Mouse (Mus musculus): Measurements from ENCODE around the gene Tatdn3. TPM values are rescaled to one million over a fixed set of nuclear protein-coding genes. Genes with fewer than 3 reads are reported as not detected.
"Not testable (repeated sequence)": the region's sequence is repeated elsewhere in the genome, so short reads cannot be mapped to it uniquely, and the experiment has no call there.

Gene Tatdn3
- total RNA-seq, 1 experiment from 2014 or later = 28.4 TPM

DNA sequence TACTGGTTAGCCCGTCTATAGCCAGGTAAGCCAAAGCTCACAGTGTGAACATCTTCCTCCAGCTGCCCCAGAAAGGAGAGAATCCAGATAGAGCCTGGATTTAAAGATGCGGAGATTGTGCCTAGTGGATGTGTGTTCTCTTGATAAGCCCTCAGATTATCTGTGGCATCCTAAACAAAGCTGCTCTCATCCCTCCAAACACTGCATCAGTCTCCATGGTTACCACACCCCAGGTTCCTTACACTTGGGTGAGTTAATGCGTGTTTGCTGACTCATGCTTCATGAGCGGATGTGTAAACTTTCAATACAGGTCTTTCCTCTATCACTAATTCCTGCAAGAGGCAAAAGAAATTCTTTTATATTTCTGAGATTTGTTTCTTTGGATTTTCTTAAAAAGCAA, 27.1 kb downstream of the Tatdn3 start:
- no peak for DNase-seq

- not testable (repeated sequence) for DNase-seq
These were observed 31.8 kb downstream of the Tatdn3 start for GRCm38 (mm10) chr1:191030922-191031425.

DNA sequence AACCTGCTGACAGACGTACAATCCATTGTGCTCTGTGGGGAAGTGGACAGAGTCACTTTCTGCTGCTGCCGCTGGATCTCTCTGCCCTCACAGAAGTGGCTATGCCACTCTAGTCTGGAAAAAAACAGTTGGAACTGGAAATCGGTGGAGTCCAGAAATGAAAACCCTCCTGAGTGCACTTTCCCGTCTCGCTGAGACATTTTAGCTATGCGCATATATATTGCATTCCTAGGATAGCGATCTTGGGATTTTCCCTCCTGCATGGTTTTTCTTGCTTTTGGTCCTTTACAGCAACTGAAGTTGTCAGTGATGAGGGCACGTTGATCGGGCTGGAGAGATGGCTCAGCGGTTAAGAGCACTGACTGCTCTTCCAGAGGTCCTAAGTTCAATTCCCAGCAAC, 32.5 kb downstream of the Tatdn3 start:
- no peak for DNase-seq

GRCm38 (mm10) chr1:191026021-191026713, 36.6 kb downstream of the Tatdn3 start, which contains the start of gene Flvcr1:
Flvcr1 (minus strand) TSS chr1:191026158.
- peak; percentile 98 for DNase-seq

DNA sequence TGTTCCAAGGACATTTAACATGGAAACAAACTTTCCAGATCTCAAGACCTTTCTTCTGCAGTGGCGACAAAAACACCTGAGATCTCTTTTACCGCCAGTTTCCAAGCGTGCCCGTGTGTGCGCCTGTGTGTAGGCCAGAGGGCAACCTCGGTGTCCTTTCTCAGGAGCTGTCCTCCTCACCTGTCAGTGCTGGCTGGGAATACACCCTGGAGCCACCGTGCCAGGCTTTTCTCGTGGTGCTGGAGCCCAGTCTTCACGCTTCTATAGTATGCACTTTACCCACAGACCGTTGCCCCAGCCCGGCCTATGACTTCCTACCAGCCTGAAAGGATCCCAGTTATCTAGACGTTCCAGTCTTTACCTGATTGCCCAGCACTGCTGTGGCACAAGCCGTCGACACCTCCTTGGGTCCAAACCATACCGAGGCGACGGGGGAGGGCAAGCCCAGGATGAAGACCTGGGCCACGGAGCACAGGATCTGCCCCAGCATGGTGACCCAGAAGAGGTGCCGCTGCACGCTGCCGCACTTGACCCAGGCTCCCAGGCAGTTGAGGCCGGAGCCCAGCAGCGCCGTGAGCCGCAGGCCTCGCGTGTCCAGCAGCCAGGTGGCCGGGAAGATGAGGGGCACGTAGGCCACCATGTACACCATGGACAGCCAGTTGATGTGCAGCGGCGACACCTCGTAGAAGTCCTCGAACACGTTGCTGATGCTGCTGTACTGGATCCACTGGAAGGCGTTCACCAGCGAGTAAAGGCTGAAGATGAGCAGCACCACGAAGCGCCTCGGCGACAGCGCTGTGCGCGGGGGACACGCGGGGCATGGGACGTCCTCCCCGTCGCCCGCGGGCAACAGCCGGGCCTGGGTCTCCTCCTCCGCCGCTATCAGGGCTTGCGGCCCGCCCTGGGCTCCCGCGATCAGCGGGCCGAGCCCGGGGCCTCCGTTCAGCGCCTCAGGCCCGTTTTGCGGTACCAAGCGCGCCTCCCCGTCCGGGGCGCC, 37.4 kb downstream of the Tatdn3 start:
- peak; percentile 36 for DNase-seq

- not testable (repeated sequence) for DNase-seq
These were observed 38.9 kb downstream of the Tatdn3 start for GRCm38 (mm10) chr1:191023806-191024205.

- no peak for DNase-seq
These were observed 39.6 kb downstream of the Tatdn3 start for GRCm38 (mm10) chr1:191023140-191023539.

DNA sequence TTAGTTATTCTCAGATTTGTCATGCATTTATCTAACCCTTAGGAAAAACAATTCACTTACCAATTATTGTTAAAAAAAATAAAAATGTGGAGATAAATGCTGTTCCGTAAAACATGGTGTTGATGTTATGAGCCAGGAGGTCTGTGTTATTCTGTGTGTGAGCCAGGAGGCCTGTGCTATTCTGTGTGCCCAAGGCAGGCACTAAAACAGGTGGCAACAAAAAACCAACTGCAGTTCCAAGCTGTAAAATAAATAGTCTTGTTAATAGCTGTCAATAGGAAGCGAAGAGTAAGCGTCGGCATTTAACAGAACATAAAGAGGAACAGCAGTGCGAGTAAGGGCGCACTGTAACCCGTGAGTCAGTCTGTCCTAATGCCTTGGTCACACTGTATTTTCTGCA, 41.7 kb downstream of the Tatdn3 start:
- no peak for DNase-seq

- DNase-seq = no peak
These were observed 42.4 kb downstream of the Tatdn3 start for GRCm38 (mm10) chr1:191020217-191020924.

DNA sequence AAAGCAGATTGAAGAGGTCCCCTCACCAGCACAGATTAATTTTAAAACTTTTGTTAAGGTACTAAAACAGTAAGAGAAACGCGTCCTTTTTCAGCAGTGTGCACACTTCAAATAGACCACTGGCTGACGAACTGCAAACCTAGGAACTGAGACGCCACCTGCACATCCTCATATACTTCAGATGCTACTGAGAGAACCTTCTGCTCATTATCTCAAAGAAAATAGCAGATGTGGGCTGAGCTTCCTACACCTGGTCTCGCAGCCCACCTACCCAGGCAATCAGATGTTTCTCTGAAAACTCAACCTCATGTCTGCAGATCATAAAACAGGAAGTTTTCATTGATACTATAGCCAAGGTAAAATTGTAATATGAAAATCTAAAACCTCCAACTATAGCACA, 42.9 kb downstream of the Tatdn3 start:
- DNase-seq = no peak

GRCm38 (mm10) chr1:191014271-191014670, 48.5 kb downstream of the Tatdn3 start:
- no peak for DNase-seq

DNA sequence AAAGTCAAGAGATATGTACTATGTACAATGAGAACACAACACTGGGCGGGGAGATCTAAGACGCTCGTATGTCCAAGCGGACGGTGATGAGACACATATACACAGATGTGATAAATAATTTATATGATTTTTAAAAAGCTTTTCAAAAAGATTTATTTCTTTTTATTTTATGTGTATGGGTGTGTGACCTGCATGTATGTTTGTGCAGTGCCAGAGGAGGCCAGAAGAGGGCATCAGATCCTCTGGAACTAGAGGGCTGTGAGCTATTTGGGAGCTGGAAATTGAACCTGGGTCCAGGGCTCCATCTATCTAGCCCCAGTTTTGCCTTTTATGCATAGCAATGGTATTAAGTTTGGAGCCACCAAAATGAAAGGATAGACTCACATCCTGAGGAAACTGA, 54.0 kb downstream of the Tatdn3 start:
- no peak for DNase-seq

- DNase-seq = peak; percentile 31
These were observed 60.5 kb downstream of the Tatdn3 start for GRCm38 (mm10) chr1:191002201-191002600.

DNA sequence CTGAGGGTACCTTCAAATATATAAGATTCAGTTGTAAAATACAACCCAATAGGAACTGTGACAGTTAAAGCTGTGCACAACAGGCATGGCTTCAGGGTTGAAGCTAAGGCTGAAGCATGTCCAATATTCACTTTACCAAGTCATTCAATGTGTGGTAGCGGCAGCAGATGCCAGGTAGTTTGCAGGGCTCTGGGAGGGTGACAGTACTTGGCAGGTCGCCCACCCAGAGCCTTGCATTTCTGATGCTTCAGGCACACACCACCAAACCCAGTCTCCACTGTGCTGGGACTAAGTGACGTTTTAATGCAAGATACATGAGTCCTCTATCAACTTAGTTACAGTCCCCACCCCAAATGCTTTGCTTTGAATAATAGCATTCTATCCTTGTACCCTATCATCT, 62.0 kb downstream of the Tatdn3 start:
- DNase-seq = no peak

- DNase-seq = no peak
These were observed 64.7 kb downstream of the Tatdn3 start for GRCm38 (mm10) chr1:190998027-190998426.

- DNase-seq = no peak
These were observed 66.3 kb downstream of the Tatdn3 start for GRCm38 (mm10) chr1:190996346-190996877.

Other genes starting within 250 kb of the Tatdn3 start
- 24.9 and 27.1 TPM in 2 replicates for gene Rps6kc1, start 151.2 kb downstream of the Tatdn3 start, total RNA-seq (2021)
- 44.3 and 56.8 TPM in 2 replicates for gene Angel2, start 137.8 kb downstream of the Tatdn3 start, total RNA-seq (2021)
- gene Vash2, start 83.6 kb downstream of the Tatdn3 start, total RNA-seq (2021) = 0.48 and 0.49 TPM in 2 replicates
- gene Flvcr1, start 36.8 kb downstream of the Tatdn3 start, total RNA-seq (2021) = 14.7 and 15.0 TPM in 2 replicates
- gene Spata45, start 26.3 kb downstream of the Tatdn3 start, total RNA-seq (2021) = not detected in 2 replicates
- 1.9 and 3.3 TPM in 2 replicates for gene Nsl1, start 80 bp upstream of the Tatdn3 start, total RNA-seq (2021)
- gene Batf3, start 34.9 kb upstream of the Tatdn3 start, total RNA-seq (2021) = 1.7 and 3.1 TPM in 2 replicates
- gene Fam71a, start 101.9 kb upstream of the Tatdn3 start, total RNA-seq (2021) = not detected in 2 replicates
- gene Atf3, start 155.1 kb upstream of the Tatdn3 start, total RNA-seq (2021) = 0.67 TPM in 1 of 2 replicates, not detected in the other

All from adrenal gland, postnatal 25 days (tissue).